Mouse (Mus musculus) testis, postnatal 10 days (tissue): Measurements from ENCODE around the gene Zfp14.

Experiments used
- DNase-seq: peaks from one replicate; pipeline ENCODE4 v3.0.0; 2021; ENCODE audit warnings: low spot score

Gene Zfp14

GRCm38 (mm10) chr7:30028572-30028971 lies 22.6 kb downstream of the Zfp14 start:
- DNase-seq, result no peak

- no peak for DNase-seq
Measured at GRCm38 (mm10) chr7:30027331-30027730, 23.8 kb downstream of the Zfp14 start.

GRCm38 (mm10) chr7:30025358-30025757 lies 25.8 kb downstream of the Zfp14 start:
- DNase-seq, result no peak

- DNase-seq, result no peak
Measured at GRCm38 (mm10) chr7:30023800-30024199, 27.4 kb downstream of the Zfp14 start.

GRCm38 (mm10) chr7:30023324-30023723 lies 27.9 kb downstream of the Zfp14 start:
- no peak for DNase-seq

- DNase-seq, result no peak
Measured at GRCm38 (mm10) chr7:30019543-30019942, 31.6 kb downstream of the Zfp14 start.

- no peak for DNase-seq
Measured at GRCm38 (mm10) chr7:30017226-30017625, 34.0 kb downstream of the Zfp14 start.

- peak; percentile 57 for DNase-seq
Measured at GRCm38 (mm10) chr7:30012956-30013363, 38.2 kb downstream of the Zfp14 start.

GRCm38 (mm10) chr7:30010551-30011195 lies 40.5 kb downstream of the Zfp14 start:
- DNase-seq, result no peak

GRCm38 (mm10) chr7:30009321-30010085 lies 41.7 kb downstream of the Zfp14 start:
- no peak for DNase-seq

GRCm38 (mm10) chr7:30008020-30008690 lies 43.0 kb downstream of the Zfp14 start:
- no peak for DNase-seq

- DNase-seq, result no peak
Measured at GRCm38 (mm10) chr7:30007601-30008000, 43.6 kb downstream of the Zfp14 start.

GRCm38 (mm10) chr7:30000601-30001000 lies 50.6 kb downstream of the Zfp14 start:
- DNase-seq, result no peak

- DNase-seq, result no peak
Measured at GRCm38 (mm10) chr7:29995134-29995533, 56.0 kb downstream of the Zfp14 start.

GRCm38 (mm10) chr7:29993340-29993739 lies 57.8 kb downstream of the Zfp14 start:
- DNase-seq, result no peak

- DNase-seq, result no peak
Measured at GRCm38 (mm10) chr7:29992698-29993097, 58.5 kb downstream of the Zfp14 start.

GRCm38 (mm10) chr7:29989031-29989430 lies 62.1 kb downstream of the Zfp14 start:
- no peak for DNase-seq

GRCm38 (mm10) chr7:29987551-29987950 lies 63.6 kb downstream of the Zfp14 start:
- no peak for DNase-seq
